Mouse (Mus musculus): ENCODE data around the gene Cnot2. TPM values are rescaled to one million over a fixed set of nuclear protein-coding genes. Genes with fewer than 3 reads are reported as not detected.
"Not testable (repeated sequence)": the region's sequence is repeated elsewhere in the genome, so short reads cannot be mapped to it uniquely, and the experiment has no call there.

Gene Cnot2
- polyA plus RNA-seq, 1 experiment from 2014 or later, result 100 TPM

DNA sequence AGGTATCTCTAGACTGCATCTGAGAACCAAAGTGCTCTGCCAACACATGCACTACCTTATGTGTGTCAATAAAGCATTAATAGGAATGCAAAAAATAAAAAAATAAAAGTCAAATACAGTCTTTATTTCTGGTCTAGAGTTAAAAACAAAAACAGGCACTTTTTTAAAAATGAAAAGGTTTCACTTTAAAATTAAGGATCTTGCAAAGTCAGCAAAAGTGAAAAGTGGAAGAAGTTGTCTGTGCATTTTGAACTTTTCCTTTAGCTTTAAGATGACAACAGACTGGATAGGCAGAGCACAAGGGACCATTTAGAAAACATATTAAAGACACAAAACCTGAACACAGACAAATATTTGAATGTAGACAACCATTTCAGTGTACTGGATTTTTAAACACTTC lies 1.8 kb downstream of the Cnot2 start:
- Histone ChIP-seq H3K9ac (no peak overlapping the region), H3K36me3 (peaks cover 2% of the 10 kb centered on the region; the same call in 1 of the 2 replicates), H3K27me3 (no peaks in the 10 kb centered on the region), H3K4me3 (replicated peaks) (peak overlapping the region; percentile 97; the same call in 1 of the 2 replicates), H3K9me3 (replicated peaks) (no peaks in the 10 kb centered on the region), H3K4me2 (replicated peaks) (peak overlapping the region; percentile 31), H3K4me1 (peaks cover 8% of the 10 kb centered on the region; the same call in 1 of the 2 replicates), H3K27ac (replicated peaks) (no peak overlapping the region)
- ATAC-seq (ENCODE audit: insufficient number of reproducible peaks, low FRiP score, low TSS enrichment, low read depth), result no peak

DNA sequence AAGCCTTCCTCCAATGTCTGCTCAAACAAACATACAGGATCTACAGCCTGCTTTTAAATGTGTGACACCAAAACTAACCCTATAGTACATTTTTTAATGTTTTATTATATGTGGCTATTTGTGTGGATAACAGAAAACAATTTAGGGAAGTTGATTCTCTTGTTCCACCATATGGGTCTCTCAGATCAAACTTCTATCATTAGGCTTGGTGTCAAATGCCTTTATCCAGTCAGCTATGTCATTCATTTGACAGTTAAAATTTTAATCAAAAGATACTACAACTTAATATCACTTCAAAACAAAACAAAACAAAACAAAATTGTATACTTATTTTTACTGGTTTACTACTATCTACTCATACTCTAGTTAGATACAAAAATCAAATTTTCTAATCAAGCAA lies 2.9 kb downstream of the Cnot2 start:
- Histone ChIP-seq H3K9ac (no peak overlapping the region), H3K9me3 (replicated peaks) (no peaks in the 10 kb centered on the region), H3K4me3 (replicated peaks) (no peak overlapping the region), H3K36me3 (no peaks in the 10 kb centered on the region), H3K27ac (replicated peaks) (no peak overlapping the region), H3K27me3 (no peaks in the 10 kb centered on the region), H3K4me1 (peaks cover 8% of the 10 kb centered on the region; the same call in 1 of the 2 replicates), H3K4me2 (replicated peaks) (no peak overlapping the region)
- ATAC-seq (ENCODE audit: insufficient number of reproducible peaks, low FRiP score, low TSS enrichment, low read depth), result no peak

DNA sequence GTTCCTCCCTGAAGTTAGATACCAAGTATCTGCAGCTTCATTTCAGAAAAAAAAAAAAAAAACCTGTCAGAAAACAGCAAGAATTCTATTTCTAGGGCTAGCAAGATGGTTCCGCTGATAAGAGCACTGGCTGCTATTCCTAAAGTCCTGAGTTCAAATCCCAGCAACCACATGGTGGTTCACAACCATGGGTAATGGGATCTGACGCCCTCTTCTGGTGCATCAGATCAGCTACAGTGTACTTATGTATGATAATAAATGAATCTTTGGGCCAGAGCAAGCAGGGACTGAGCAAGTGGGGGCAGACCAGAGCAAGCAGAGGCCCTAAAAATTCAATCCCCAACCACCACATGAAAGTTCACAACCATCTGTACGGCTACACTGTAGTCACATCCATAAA lies 4.1 kb downstream of the Cnot2 start:
- H3K9me3 ChIP-seq (replicated peaks), result no peaks in the 10 kb centered on the region
- no peak overlapping the region for H3K27ac ChIP-seq (replicated peaks)
- H3K4me3 ChIP-seq (replicated peaks), result no peak overlapping the region
- 0 out of 2 replicates have a peak, but pooled peaks cover 3% of the 10 kb centered on the region for H3K4me1 ChIP-seq
- no peak overlapping the region for H3K9ac ChIP-seq
- no peaks in the 10 kb centered on the region for H3K36me3 ChIP-seq
- no peak for ATAC-seq (ENCODE audit: insufficient number of reproducible peaks, low FRiP score, low TSS enrichment, low read depth)
- WGBS, result 81% methylated on average over 3 of the region's 3 CpGs
- H3K27me3 ChIP-seq, result no peaks in the 10 kb centered on the region
- H3K4me2 ChIP-seq (replicated peaks), result no peak overlapping the region

DNA sequence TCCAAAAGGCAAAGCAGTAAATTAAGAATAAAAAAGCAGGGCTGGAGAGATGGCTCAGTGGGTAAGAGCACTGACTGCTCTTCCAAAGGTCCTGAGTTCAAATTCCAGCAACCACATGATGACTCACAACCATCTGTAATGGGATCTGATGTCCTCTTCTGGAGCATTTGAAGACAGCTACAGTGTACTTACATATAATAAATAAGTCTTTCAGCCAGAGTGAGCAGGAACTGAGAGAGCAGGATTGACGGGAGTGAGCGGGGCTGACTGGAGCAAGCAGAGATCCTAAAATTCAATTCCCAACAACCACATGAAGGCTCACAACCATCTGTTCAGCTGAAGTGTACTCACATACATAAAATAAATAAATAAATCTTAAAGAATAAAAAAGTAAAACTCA lies 5.2 kb downstream of the Cnot2 start:
- not testable (repeated sequence) for H3K4me1 ChIP-seq; H3K9ac ChIP-seq; H3K27me3 ChIP-seq; H3K4me3 ChIP-seq (replicated peaks); H3K27ac ChIP-seq (replicated peaks); H3K9me3 ChIP-seq (replicated peaks); H3K36me3 ChIP-seq; H3K4me2 ChIP-seq (replicated peaks); ATAC-seq (ENCODE audit: insufficient number of reproducible peaks, low FRiP score, low TSS enrichment, low read depth)
- WGBS, result 76% methylated on average over 2 of the region's 2 CpGs

DNA sequence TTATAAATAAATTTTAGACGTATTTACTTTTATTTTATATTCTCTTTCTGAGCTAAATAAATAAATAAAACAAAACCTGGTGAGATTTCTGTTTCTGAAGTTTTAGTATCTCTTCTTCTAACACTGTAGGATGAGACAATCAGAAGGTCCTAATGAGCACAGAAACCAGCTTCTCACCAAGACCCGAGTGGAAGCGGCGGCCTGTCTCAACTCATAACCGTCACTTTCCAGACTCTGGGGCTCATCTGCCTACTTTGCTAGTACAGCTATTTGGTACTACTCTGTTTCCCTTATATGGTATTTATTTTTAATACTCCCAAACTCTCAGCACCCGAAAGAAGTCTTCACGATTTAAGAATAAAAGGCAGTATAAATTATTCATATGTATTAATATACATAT lies 10.8 kb downstream of the Cnot2 start:
- ATAC-seq (ENCODE audit: insufficient number of reproducible peaks, low FRiP score, low TSS enrichment, low read depth), result no peak
- WGBS, result 74% methylated on average over 7 of the region's 7 CpGs
- H3K9ac ChIP-seq, result no peak overlapping the region

DNA sequence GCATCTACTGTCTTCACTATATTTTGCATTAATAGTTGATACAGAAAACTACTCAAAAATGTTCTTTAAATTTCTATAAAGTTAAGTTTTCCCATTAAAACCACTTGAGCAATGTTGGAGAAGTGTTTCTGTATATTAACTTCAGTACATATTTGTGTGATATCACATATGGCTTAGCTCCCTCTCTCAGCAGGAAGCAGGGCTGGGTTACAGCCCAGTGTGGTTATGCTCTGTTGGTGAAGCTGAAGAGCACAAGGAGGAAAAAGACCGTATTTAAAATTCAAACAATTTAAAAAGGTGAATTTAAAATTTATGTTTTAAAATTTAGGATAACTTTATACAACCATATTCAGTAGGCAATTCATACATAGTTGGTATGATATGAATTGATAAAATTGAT lies 12.8 kb downstream of the Cnot2 start:
- no peaks in the 10 kb centered on the region for H3K9me3 ChIP-seq (replicated peaks)
- H3K4me1 ChIP-seq, result peaks cover 11% of the 10 kb centered on the region; the same call in 1 of the 2 replicates
- WGBS, result 69% methylated on average over 1 of the region's 1 CpGs
- H3K27me3 ChIP-seq, result no peaks in the 10 kb centered on the region
- no peak overlapping the region for H3K4me3 ChIP-seq (replicated peaks)
- no peak for ATAC-seq (ENCODE audit: insufficient number of reproducible peaks, low FRiP score, low TSS enrichment, low read depth)
- no peak overlapping the region for H3K27ac ChIP-seq (replicated peaks)
- no peak overlapping the region for H3K4me2 ChIP-seq (replicated peaks)
- H3K9ac ChIP-seq, result no peak overlapping the region
- H3K36me3 ChIP-seq, result no peaks in the 10 kb centered on the region

More for the DNA sequence above, 10.8 kb downstream of the Cnot2 start:
- Histone ChIP-seq H3K27ac (replicated peaks) (no peak overlapping the region), H3K27me3 (no peaks in the 10 kb centered on the region), H3K4me3 (replicated peaks) (no peak overlapping the region), H3K9me3 (replicated peaks) (no peaks in the 10 kb centered on the region), H3K4me2 (replicated peaks) (no peak overlapping the region), H3K4me1 (peaks cover 11% of the 10 kb centered on the region; the same call in 1 of the 2 replicates), H3K36me3 (no peaks in the 10 kb centered on the region)

DNA sequence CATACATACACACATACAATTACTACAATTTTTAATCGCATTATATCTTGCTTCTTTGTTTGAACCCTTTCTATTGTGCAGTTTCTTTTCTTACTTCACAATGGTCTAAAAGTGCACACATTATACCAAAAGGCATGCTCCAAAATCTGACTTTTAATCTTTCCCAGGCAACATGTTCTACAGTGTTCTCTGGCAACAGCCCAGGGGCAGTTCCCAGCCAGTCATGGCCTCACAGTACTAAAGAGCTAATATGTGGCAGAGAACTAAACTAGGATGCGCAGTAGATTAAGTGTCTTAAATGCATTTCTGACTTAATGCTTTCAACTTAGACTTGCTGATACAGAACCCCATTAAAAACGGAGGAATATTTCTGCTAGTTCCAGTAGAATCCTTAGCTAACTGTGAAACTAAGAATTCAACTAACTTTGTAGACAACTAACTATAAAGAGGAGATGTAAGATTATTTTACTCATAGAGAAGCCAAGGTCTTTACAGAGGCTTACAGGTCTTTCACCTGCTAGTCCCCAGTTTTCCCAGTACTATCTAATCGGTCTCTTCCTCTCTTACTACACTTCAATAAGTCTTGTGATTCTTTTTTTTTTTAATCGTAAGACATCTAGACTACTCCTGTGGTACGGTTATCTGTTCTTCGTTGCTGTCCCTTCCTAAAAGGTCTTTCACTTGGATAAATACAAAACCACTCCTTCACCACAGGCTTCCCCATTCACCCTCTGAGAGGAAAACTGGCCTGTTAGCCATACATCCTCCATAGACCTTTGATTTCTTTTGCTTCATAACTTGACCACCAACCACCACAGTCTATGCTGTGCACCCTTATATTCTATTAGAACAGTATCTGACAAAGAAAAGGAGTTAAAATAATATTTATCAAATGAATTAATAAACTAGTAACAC lies 13.6 kb downstream of the Cnot2 start:
- no peak for ATAC-seq (ENCODE audit: insufficient number of reproducible peaks, low FRiP score, low TSS enrichment, low read depth)

DNA sequence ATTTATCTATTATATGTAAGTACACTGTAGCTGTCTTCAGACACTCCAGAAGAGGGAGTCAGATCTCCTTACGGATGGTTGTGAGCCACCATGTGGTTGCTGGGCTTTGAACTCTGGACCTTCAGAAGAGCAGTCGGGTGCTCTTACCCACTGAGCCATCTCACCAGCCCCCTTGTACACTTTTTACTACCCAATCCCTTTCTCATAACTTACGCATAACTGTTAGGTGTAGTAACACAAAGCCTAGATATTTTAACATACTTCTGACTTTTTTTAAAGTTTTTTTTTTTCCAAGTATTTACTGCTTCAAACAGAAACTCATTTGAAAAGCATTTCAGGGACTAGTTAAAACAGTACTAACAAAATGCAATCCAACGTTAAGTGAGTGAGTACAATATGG lies 14.8 kb downstream of the Cnot2 start:
- not testable (repeated sequence) for H3K4me2 ChIP-seq (replicated peaks); H3K9me3 ChIP-seq (replicated peaks); H3K4me3 ChIP-seq (replicated peaks); H3K36me3 ChIP-seq; H3K27me3 ChIP-seq; H3K27ac ChIP-seq (replicated peaks); H3K9ac ChIP-seq; ATAC-seq (ENCODE audit: insufficient number of reproducible peaks, low FRiP score, low TSS enrichment, low read depth)
- H3K4me1 ChIP-seq, result peaks cover 19% of the 10 kb centered on the region; the same call in 1 of the 2 replicates
- 81% methylated on average over 4 of the region's 4 CpGs for WGBS

More for the DNA sequence above, 13.6 kb downstream of the Cnot2 start:
- Histone ChIP-seq H3K4me1 (peaks cover 18% of the 10 kb centered on the region; the same call in 1 of the 2 replicates), H3K4me2 (replicated peaks) (no peak overlapping the region), H3K4me3 (replicated peaks) (no peak overlapping the region), H3K27ac (replicated peaks) (no peak overlapping the region), H3K36me3 (no peaks in the 10 kb centered on the region), H3K27me3 (no peaks in the 10 kb centered on the region), H3K9ac (no peak overlapping the region), H3K9me3 (replicated peaks) (no peaks in the 10 kb centered on the region)
- WGBS, result 84% methylated on average over 7 of the region's 7 CpGs

DNA sequence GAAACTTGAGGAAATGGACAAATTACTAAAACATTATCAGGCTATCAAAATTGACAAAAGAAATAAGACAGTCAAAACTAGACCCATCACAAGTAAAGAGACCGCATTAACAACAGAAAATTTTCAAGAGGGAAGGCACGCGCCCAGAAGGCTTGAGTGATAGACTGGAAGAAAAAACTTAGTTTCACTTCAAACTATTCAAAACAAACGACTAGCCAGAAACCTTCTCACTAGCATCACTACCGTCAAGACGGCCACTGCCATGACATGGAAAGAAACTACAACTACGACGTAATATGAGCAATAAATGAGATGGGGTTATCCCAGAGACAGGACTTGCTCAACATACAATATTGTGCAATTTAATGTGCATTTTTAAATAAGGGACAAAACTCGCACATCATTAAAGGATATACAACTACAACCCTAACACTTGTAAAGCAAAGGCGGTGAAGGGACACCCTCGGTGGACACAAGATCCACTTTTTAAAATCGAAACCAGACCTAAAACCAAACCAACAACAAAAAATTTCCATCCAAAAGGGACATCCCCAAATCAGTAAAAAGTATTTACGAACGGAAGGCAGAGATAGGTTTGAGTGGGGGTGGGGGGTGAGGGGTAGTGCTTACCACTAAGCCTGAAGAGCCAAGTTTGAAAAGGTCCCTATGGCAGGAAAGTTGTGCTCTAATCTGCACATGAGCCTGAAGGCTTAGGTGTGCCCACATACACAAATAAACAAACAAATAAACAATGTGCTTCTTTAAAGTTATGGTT lies 16.3 kb downstream of the Cnot2 start:
- H3K27ac ChIP-seq (replicated peaks), result no peak overlapping the region
- WGBS, result 85% methylated on average over 14 of the region's 14 CpGs

DNA sequence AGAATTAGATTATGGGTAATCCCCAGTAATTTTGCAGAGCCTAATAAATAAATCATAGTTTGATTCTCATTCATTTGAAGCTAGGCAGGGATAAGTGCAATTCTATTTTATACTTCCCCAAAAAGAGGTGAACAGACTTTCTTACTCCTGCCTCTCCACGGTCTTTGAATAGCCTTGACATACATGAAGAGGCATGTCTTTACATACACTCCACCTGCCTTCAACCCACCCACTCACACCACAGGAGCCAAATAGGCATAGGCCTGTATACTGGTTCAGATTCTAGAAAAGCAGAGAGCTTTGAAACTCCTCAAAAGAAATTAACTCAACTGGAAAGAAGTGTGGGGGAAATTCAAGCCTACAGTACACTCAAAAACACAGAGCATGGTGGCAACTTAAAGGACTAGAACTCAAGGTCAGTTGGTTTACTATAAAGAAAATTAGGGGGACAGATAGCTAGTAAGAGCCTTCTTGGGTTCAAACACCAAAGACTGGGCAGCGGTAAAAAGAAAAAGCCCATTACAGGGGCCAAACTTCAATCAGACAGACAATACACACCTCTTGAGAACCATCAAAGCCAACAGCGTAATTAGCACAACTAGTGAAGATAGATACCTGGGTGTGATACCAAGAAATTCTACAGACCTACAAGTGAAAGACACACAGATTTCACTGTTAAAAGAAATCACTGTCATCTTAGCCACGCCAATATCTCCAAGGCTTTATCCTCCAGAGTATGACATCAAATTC lies 18.4 kb downstream of the Cnot2 start:
- H3K4me1 ChIP-seq, result peaks cover 12% of the 10 kb centered on the region; the same call in 1 of the 2 replicates
- H3K36me3 ChIP-seq, result no peaks in the 10 kb centered on the region
- no peak overlapping the region for H3K4me2 ChIP-seq (replicated peaks)
- WGBS, result 69% methylated on average over 4 of the region's 4 CpGs
- ATAC-seq (ENCODE audit: insufficient number of reproducible peaks, low FRiP score, low TSS enrichment, low read depth), result no peak
- no peaks in the 10 kb centered on the region for H3K27me3 ChIP-seq
- H3K27ac ChIP-seq (replicated peaks), result no peak overlapping the region
- H3K4me3 ChIP-seq (replicated peaks), result no peak overlapping the region
- no peaks in the 10 kb centered on the region for H3K9me3 ChIP-seq (replicated peaks)
- no peak overlapping the region for H3K9ac ChIP-seq

More for the DNA sequence above, 16.3 kb downstream of the Cnot2 start:
- Histone ChIP-seq H3K36me3 (no peaks in the 10 kb centered on the region), H3K9me3 (replicated peaks) (no peaks in the 10 kb centered on the region), H3K9ac (no peak overlapping the region), H3K4me2 (replicated peaks) (no peak overlapping the region), H3K27me3 (no peaks in the 10 kb centered on the region), H3K4me3 (replicated peaks) (no peak overlapping the region), H3K4me1 (peaks cover 19% of the 10 kb centered on the region; the same call in 1 of the 2 replicates)
- ATAC-seq (ENCODE audit: insufficient number of reproducible peaks, low FRiP score, low TSS enrichment, low read depth), result no peak

DNA sequence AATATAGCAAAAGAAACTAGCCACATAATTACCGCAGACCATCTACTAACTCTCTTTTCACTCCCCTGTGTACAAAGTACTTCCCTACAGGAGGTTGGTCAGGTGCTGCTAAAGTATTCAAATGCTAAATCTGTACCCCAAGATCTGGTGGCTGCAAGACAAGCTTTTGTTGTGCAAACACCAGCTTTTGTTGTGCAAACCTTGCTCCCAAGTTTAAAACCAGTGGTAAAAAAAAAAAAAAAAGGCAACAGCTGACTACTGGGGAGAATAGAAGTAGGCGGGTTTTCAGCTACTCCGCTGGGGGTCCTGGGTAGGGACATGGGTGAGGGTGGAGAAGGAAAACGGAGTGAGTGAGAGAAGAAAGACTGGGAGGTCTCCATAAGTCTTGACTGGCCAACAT lies 19.1 kb downstream of the Cnot2 start:
- 44% methylated on average over 4 of the region's 4 CpGs for WGBS
- H3K9me3 ChIP-seq (replicated peaks), result no peaks in the 10 kb centered on the region
- H3K27me3 ChIP-seq, result no peaks in the 10 kb centered on the region
- H3K4me3 ChIP-seq (replicated peaks), result no peak overlapping the region
- no peak overlapping the region for H3K9ac ChIP-seq
- no peak overlapping the region for H3K27ac ChIP-seq (replicated peaks)
- no peak for ATAC-seq (ENCODE audit: insufficient number of reproducible peaks, low FRiP score, low TSS enrichment, low read depth)
- 0 out of 2 replicates have a peak, but pooled peaks cover 8% of the 10 kb centered on the region for H3K4me1 ChIP-seq
- H3K4me2 ChIP-seq (replicated peaks), result no peak overlapping the region
- no peaks in the 10 kb centered on the region for H3K36me3 ChIP-seq
